Mouse (Mus musculus) stomach, embryonic 15.5 days (tissue): ENCODE measurements around the gene Robo2. TPM values are rescaled to one million over a fixed set of nuclear protein-coding genes. Genes with fewer than 3 reads are reported as not detected.

Experiments
- ATAC-seq: fragments of 200-750 bp; cut with Nextera tagmentation; 2 replicates; pipeline ENCODE4 v1.8.0; 2017; ENCODE audit warnings: low read depth, moderate number of reproducible peaks, moderate TSS enrichment; ENCODE audit not compliant: insufficient read depth, low FRiP score
- H3K27ac ChIP-seq: fragments of 300-500 bp; sonication (generic); 2 replicates; pipeline ENCODE4 v1.5.1; 2015; ENCODE audit warnings: mild to moderate bottlenecking, inconsistent platforms
- H3K27me3 ChIP-seq: fragments of 300-500 bp; sonication (generic); replicated peaks from 2 replicates; pipeline ENCODE4 v1.6.1; 2015; ENCODE audit warnings: inconsistent platforms
- H3K36me3 ChIP-seq: fragments of 300-500 bp; sonication (generic); 2 replicates; pipeline ENCODE4 v1.6.1; 2015; ENCODE audit warnings: inconsistent platforms
- H3K4me1 ChIP-seq: fragments of 300-500 bp; sonication (generic); 2 replicates; pipeline ENCODE4 v1.6.1; 2015; ENCODE audit warnings: inconsistent platforms
- H3K4me2 ChIP-seq: fragments of 300-500 bp; sonication (generic); 2 replicates; pipeline ENCODE4 v1.6.1; 2015; ENCODE audit warnings: mild to moderate bottlenecking, inconsistent platforms
- H3K4me3 ChIP-seq: fragments of 300-500 bp; sonication (generic); replicated peaks from 2 replicates; pipeline ENCODE4 v1.5.1; 2015; ENCODE audit warnings: inconsistent platforms
- H3K9ac ChIP-seq: fragments of 300-500 bp; sonication (generic); 2 replicates; pipeline ENCODE4 v1.6.1; 2015; ENCODE audit warnings: inconsistent platforms
- H3K9me3 ChIP-seq: fragments of 300-500 bp; sonication (generic); 2 replicates; pipeline ENCODE4 v1.6.1; 2016; ENCODE audit warnings: inconsistent platforms
- WGBS: fragments of 180-500 bp; shearing (Covaris S2); methylation state at CpG from one replicate; pipeline ENCODE4 v1.1.7; 2015; 5-methylcytosine and 5-hydroxymethylcytosine counted together
- polyA plus RNA-seq: library from polyadenylated mRNA; unstranded; fragments of >200 nt; fragmentation: Nextera tagmentation; extraction: Ambion mirVana; gene quantifications from 2 replicates; pipeline ENCODE4 v1.2.1, GENCODE M21; 2015

Robo2 gene
- polyA plus RNA-seq, 1 experiment from 2014 or later = 22.6 TPM

GRCm38 (mm10) chr16:73959479-73959970 lies 452.1 kb downstream of the Robo2 start:
- Histone ChIP-seq H3K4me2 (no peak overlapping the region), H3K27me3 (no peaks in the 10 kb centered on the region), H3K4me3 (no peak overlapping the region), H3K9ac (no peak overlapping the region), H3K4me1 (no peaks in the 10 kb centered on the region), H3K36me3 (no peaks in the 10 kb centered on the region), H3K9me3 (no peaks in the 10 kb centered on the region), H3K27ac (no peak overlapping the region)
- no peak for ATAC-seq
- WGBS = 65% methylated on average over 6 of the region's 6 CpGs

GRCm38 (mm10) chr16:73958524-73958846 lies 453.1 kb downstream of the Robo2 start:
- no peak overlapping the region for H3K4me2 ChIP-seq
- WGBS = 64% methylated on average over 1 of the region's 1 CpGs
- no peaks in the 10 kb centered on the region for H3K9me3 ChIP-seq
- no peaks in the 10 kb centered on the region for H3K36me3 ChIP-seq
- ATAC-seq = no peak
- no peaks in the 10 kb centered on the region for H3K27me3 ChIP-seq
- no peak overlapping the region for H3K4me3 ChIP-seq
- H3K4me1 ChIP-seq = no peaks in the 10 kb centered on the region
- no peak overlapping the region for H3K27ac ChIP-seq
- no peak overlapping the region for H3K9ac ChIP-seq

DNA sequence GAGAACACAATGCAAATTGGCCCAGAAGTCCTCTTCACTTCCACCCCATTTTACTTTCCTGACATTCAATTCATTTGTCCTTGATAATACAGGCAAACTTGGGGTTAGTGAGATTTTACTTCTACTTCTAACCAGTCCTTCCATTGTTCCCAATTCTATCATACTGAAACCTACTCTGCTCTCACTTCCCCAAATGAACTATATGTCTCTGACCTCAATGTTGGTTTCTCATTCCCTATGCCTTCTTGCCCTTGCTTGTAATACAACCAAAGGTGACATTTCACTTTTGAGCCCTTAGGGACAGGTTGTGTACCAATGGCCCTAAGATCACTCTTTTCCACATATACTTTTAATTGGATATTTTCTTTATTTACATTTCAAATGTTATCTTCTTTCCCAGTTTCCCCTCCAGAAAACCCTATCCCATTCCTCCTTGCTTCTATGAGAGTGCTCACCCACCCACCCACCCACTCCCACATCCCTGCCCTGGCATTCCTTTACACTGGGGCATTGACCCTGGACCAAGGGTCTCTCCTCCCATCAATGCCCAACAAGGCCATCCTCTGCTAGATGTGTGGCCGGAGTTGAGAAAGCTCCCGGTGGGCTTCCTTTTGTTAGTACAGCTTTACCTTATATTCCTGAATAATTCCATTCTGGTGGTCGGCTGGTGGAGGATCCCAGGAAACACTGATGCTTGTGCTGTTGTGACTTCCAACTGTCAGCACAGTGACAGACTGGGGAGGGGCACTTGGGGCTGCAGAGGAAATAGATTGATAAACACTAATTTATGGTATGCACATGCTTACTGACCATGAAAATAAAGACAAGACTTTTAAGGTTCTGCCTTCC lies 453.7 kb downstream of the Robo2 start:
- WGBS = 77% methylated on average over 3 of the region's 3 CpGs
- no peak overlapping the region for H3K27ac ChIP-seq
- no peak overlapping the region for H3K9ac ChIP-seq
- no peaks in the 10 kb centered on the region for H3K36me3 ChIP-seq
- no peaks in the 10 kb centered on the region for H3K9me3 ChIP-seq
- no peaks in the 10 kb centered on the region for H3K27me3 ChIP-seq
- no peak for ATAC-seq
- H3K4me3 ChIP-seq = no peak overlapping the region
- H3K4me1 ChIP-seq = no peaks in the 10 kb centered on the region
- no peak overlapping the region for H3K4me2 ChIP-seq

GRCm38 (mm10) chr16:73946171-73946570 lies 465.5 kb downstream of the Robo2 start:
- 83% methylated on average over 6 of the region's 6 CpGs for WGBS
- H3K9ac ChIP-seq = no peak overlapping the region
- no peaks in the 10 kb centered on the region for H3K27me3 ChIP-seq
- H3K27ac ChIP-seq = no peak overlapping the region
- no peak overlapping the region for H3K4me3 ChIP-seq
- H3K4me1 ChIP-seq = no peaks in the 10 kb centered on the region
- ATAC-seq = no peak
- H3K4me2 ChIP-seq = no peak overlapping the region
- H3K36me3 ChIP-seq = no peaks in the 10 kb centered on the region
- H3K9me3 ChIP-seq = no peaks in the 10 kb centered on the region

- H3K27ac ChIP-seq = no peak overlapping the region
- H3K4me3 ChIP-seq = no peak overlapping the region
- 67% methylated on average over 1 of the region's 1 CpGs for WGBS
- ATAC-seq = no peak
- no peaks in the 10 kb centered on the region for H3K4me1 ChIP-seq
- no peaks in the 10 kb centered on the region for H3K27me3 ChIP-seq
- H3K9me3 ChIP-seq = no peaks in the 10 kb centered on the region
- H3K4me2 ChIP-seq = no peak overlapping the region
- H3K9ac ChIP-seq = no peak overlapping the region
- no peaks in the 10 kb centered on the region for H3K36me3 ChIP-seq
Observed at GRCm38 (mm10) chr16:73940211-73940541, 471.4 kb downstream of the Robo2 start.

DNA sequence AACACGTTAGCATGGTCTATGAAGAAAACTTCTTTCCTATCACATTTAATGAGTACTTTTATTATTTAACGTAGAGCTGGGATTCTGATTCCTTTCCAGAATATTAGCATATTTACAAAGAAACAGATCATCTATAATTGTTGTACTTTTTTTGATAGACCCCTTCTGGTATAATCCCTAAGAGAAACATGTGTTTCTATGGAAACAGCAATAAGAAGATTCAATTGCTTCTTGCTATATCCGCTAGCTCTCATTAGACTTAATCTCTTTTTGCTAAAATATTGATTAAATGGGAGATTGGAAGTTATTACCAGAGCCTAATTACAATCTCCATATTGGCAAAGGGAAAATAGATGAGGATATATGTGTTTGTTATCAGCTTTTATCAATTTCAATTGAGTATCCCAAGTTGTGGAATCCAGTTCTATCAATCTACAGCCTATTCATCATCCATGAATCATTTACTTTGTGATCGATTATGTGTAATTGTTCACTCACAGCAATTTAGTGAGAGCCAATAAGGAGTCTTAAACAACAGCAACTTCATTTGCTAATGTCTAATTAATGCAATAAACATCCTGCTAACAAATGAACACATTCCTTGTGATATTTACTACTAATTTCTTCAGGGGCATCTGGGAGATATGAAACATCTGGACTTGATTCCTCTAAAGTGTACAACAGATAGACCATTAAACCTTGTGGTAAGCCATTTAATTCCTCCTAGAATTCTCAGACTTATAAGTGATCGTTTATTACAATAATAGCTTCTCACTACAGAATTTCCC lies 472.0 kb downstream of the Robo2 start:
- no peaks in the 10 kb centered on the region for H3K36me3 ChIP-seq
- no peak overlapping the region for H3K4me3 ChIP-seq
- ATAC-seq = no peak
- no peak overlapping the region for H3K4me2 ChIP-seq
- H3K4me1 ChIP-seq = no peaks in the 10 kb centered on the region
- WGBS = 82% methylated on average over 5 of the region's 5 CpGs
- no peak overlapping the region for H3K9ac ChIP-seq
- H3K27ac ChIP-seq = no peak overlapping the region
- no peaks in the 10 kb centered on the region for H3K27me3 ChIP-seq
- H3K9me3 ChIP-seq = no peaks in the 10 kb centered on the region

DNA sequence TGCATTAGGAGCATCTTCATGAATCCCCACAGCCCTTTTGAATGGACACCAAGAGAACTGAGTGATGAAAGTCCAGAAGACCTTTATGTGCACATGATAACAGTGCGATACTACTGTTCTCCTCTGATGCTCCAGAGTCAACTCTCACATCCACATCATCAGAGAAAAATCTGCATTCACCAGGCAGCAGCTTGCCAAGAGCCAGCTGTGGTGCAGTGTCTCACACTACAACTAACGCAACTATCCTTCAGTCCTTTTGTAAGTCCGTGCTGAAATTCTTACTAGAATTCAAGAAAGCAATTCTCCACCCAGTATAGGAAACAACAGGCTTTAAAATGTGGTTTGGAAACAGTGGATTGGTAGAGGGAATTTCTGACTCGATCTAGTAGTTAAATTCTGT lies 481.3 kb downstream of the Robo2 start:
- H3K27me3 ChIP-seq = no peaks in the 10 kb centered on the region
- no peak overlapping the region for H3K4me2 ChIP-seq
- H3K36me3 ChIP-seq = no peaks in the 10 kb centered on the region
- no peak overlapping the region for H3K9ac ChIP-seq
- no peak overlapping the region for H3K4me3 ChIP-seq
- H3K4me1 ChIP-seq = no peaks in the 10 kb centered on the region
- 84% methylated on average over 4 of the region's 4 CpGs for WGBS
- H3K27ac ChIP-seq = no peak overlapping the region
- ATAC-seq = no peak
- no peaks in the 10 kb centered on the region for H3K9me3 ChIP-seq

- Histone ChIP-seq H3K4me2 (no peak overlapping the region), H3K9ac (no peak overlapping the region), H3K4me3 (no peak overlapping the region), H3K9me3 (no peaks in the 10 kb centered on the region), H3K4me1 (no peaks in the 10 kb centered on the region), H3K36me3 (no peaks in the 10 kb centered on the region), H3K27ac (no peak overlapping the region), H3K27me3 (no peaks in the 10 kb centered on the region)
- 79% methylated on average over 3 of the region's 3 CpGs for WGBS
- ATAC-seq = no peak
Observed at GRCm38 (mm10) chr16:73927481-73927880, 484.1 kb downstream of the Robo2 start.

- H3K4me2 ChIP-seq = no peak overlapping the region
- no peaks in the 10 kb centered on the region for H3K4me1 ChIP-seq
- no peak overlapping the region for H3K27ac ChIP-seq
- ATAC-seq = no peak
- H3K9me3 ChIP-seq = no peaks in the 10 kb centered on the region
- H3K27me3 ChIP-seq = no peaks in the 10 kb centered on the region
- no peaks in the 10 kb centered on the region for H3K36me3 ChIP-seq
- no peak overlapping the region for H3K9ac ChIP-seq
- WGBS = 91% methylated on average over 4 of the region's 4 CpGs
- no peak overlapping the region for H3K4me3 ChIP-seq
Observed at GRCm38 (mm10) chr16:73915425-73915824, 496.2 kb downstream of the Robo2 start.

DNA sequence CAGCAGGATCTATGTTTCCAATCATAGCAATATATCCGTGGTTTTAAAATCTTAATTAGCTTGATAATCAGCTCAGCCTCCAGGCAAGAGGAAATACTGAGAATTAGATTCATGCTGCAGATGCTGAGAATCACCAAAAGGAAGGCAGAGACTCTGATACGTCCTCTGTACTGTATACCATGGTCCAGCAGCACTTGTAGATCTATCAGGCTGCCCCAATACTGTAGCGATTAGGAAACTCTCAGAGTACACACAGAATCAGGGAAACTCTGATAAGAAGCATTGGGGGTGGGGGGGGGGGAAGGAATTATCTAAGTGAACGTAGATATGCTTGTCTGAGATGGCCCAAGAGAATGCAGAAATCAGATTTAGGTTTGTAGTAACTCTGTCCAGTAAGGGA lies 496.7 kb downstream of the Robo2 start:
- Histone ChIP-seq H3K9ac (no peak overlapping the region), H3K27ac (no peak overlapping the region), H3K4me1 (no peaks in the 10 kb centered on the region), H3K4me2 (no peak overlapping the region), H3K4me3 (no peak overlapping the region), H3K36me3 (no peaks in the 10 kb centered on the region), H3K9me3 (no peaks in the 10 kb centered on the region), H3K27me3 (no peaks in the 10 kb centered on the region)
- 58% methylated on average over 4 of the region's 4 CpGs for WGBS
- ATAC-seq = no peak

- H3K4me1 ChIP-seq = no peaks in the 10 kb centered on the region
- H3K4me2 ChIP-seq = no peak overlapping the region
- H3K4me3 ChIP-seq = no peak overlapping the region
- H3K27ac ChIP-seq = no peak overlapping the region
- no peaks in the 10 kb centered on the region for H3K9me3 ChIP-seq
- ATAC-seq = no peak
- no peak overlapping the region for H3K9ac ChIP-seq
- WGBS = 85% methylated on average over 11 of the region's 11 CpGs
- H3K36me3 ChIP-seq = no peaks in the 10 kb centered on the region
- H3K27me3 ChIP-seq = no peaks in the 10 kb centered on the region
Observed at GRCm38 (mm10) chr16:73908504-73908903, 503.1 kb downstream of the Robo2 start.

DNA sequence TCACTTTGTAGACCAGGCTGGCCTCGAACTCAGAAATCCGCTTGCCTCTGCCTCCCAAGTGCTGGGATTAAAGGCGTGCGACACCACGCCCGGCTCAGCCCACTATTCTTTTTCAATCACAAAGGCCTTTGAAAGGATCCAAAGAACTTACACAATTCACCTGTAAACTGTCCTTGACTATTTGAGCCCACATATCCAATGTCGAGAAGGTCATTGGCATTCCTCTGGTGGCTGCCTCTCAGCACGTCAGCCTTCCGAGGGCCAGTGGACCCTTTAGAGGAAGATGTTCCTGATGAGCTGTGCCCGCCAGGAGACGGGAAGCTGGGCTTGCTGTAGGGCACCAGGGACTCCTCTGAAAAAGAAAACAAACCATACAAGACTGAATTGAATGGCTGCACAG lies 514.8 kb downstream of the Robo2 start:
- Histone ChIP-seq H3K9me3 (no peaks in the 10 kb centered on the region), H3K27ac (no peak overlapping the region), H3K36me3 (no peaks in the 10 kb centered on the region), H3K9ac (no peak overlapping the region), H3K4me3 (no peak overlapping the region), H3K4me1 (no peaks in the 10 kb centered on the region), H3K4me2 (no peak overlapping the region), H3K27me3 (no peaks in the 10 kb centered on the region)
- WGBS = 94% methylated on average over 11 of the region's 11 CpGs
- ATAC-seq = no peak
